Mouse (Mus musculus) thymus, adult 2 months (tissue): ENCODE measurements around the gene Pde2a.

ENCODE experiments used
- CTCF ChIP-seq: fragments of 200-500 bp; IDR thresholded peaks from 2 replicates; pipeline ENCODE4 v1.5.1; 2012; ENCODE audit warnings: mild to moderate bottlenecking, control low read depth, low read length, moderate library complexity, borderline replicate concordance; ENCODE audit not compliant: control insufficient read depth, poor library complexity, insufficient read depth; ENCODE audit errors: extremely low read depth
- POLR2A ChIP-seq: fragments of 200-500 bp; IDR thresholded peaks from 2 replicates; pipeline ENCODE4 v1.6.1; 2012; ENCODE audit warnings: mild to moderate bottlenecking, low read length, control low read depth, moderate library complexity; ENCODE audit not compliant: control insufficient read depth, poor library complexity, insufficient read depth; ENCODE audit errors: extremely low read depth

DNA sequence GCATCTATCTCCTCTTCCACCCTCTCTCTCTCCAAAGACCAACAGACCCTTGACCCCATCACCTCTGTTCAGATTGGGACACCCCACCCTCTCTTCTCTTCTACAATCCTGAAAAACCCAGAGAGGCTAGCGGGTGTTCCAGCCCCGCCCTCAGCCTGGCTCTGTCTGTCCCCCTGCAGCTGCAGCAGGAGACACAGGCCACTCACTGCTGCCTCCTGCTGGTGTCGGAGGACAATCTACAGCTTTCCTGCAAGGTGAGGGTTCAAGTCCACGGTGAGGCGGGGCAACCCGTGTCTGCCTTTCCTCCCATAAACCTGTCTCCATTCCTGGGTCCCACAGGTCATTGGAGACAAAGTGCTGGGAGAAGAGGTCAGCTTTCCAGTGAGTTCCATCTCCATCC is 80.2 kb downstream of the Pde2a start:
- TF ChIP-seq CTCF (no peak), POLR2A (no peak)
